Mouse (Mus musculus) heart, embryonic 10.5 days (tissue): ENCODE measurements around the gene 9330159F19Rik. TPM values are rescaled to one million over a fixed set of nuclear protein-coding genes. Genes with fewer than 3 reads are reported as not detected.

Source experiments
- DNase-seq: peaks from one replicate; pipeline ENCODE4 v3.0.0-alpha.2; 2017; ENCODE audit warnings: low spot score
- H3K27ac ChIP-seq: fragments of 300-500 bp; sonication (generic); 2 replicates; pipeline ENCODE4 v1.5.1; 2016; ENCODE audit warnings: mild to moderate bottlenecking
- H3K27me3 ChIP-seq: fragments of 300-500 bp; sonication (generic); 2 replicates; pipeline ENCODE4 v1.6.1; 2016; ENCODE audit warnings: mild to moderate bottlenecking; ENCODE audit not compliant: poor library complexity, insufficient read depth, severe bottlenecking
- H3K36me3 ChIP-seq: fragments of 300-500 bp; sonication (generic); 2 replicates; pipeline ENCODE4 v1.6.1; 2016; ENCODE audit warnings: mild to moderate bottlenecking, moderate library complexity
- H3K4me1 ChIP-seq: fragments of 300-500 bp; sonication (generic); 2 replicates; pipeline ENCODE4 v1.6.1; 2016; ENCODE audit warnings: mild to moderate bottlenecking
- H3K4me3 ChIP-seq: fragments of 300-500 bp; sonication (generic); 2 replicates; pipeline ENCODE4 v1.5.1; 2016; ENCODE audit warnings: mild to moderate bottlenecking, moderate library complexity
- H3K9me3 ChIP-seq: fragments of 300-500 bp; sonication (generic); 2 replicates; pipeline ENCODE4 v1.6.1; 2016; ENCODE audit warnings: mild to moderate bottlenecking, moderate library complexity
- WGBS: fragments of 180-500 bp; shearing (Covaris S2); methylation state at CpG from one replicate; pipeline ENCODE4 v1.1.7; 2016; 5-methylcytosine and 5-hydroxymethylcytosine counted together
- polyA plus RNA-seq: library from polyadenylated mRNA; unstranded; fragments of >200 nt; fragmentation: Nextera tagmentation; extraction: Ambion mirVana; gene quantifications from 2 replicates; pipeline ENCODE4 v1.2.1, GENCODE M21; 2016

Gene 9330159F19Rik
- 0.30 and 0.34 TPM in 2 replicates for polyA plus RNA-seq

DNA sequence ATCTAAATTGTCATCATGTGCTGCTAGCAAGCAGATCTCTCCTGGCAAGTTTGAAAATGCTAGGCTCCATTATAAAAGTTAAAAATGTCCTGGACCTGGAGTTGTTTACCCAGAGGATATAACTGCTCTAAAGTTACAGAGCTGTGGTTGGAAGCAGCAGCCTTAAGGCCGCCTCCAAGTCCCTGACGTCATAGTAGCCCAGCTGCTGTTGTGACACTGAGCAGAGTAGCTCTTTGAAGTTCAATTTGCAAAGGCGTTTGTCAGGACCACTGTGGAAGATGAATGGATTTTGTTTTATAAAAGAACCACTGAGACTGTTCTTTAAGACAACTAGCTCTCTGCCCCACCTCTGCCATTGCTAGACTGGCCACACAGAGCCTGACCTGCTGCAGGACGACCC is at the start of gene 9330159F19Rik:
9330159F19Rik (plus strand) TSS at position 154 of the 400 bp plus-strand sequence.
- Histone ChIP-seq H3K36me3 (no peaks in the 10 kb centered on the region), H3K27me3 (no peaks in the 10 kb centered on the region), H3K4me1 (no peaks in the 10 kb centered on the region), H3K4me3 (no peak within 1 kb of the TSS), H3K9me3 (no peaks in the 10 kb centered on the region), H3K27ac (no peak within 1 kb of the TSS)
- 20% methylated on average over 4 of the region's 4 CpGs for WGBS
- DNase-seq: no peak

DNA sequence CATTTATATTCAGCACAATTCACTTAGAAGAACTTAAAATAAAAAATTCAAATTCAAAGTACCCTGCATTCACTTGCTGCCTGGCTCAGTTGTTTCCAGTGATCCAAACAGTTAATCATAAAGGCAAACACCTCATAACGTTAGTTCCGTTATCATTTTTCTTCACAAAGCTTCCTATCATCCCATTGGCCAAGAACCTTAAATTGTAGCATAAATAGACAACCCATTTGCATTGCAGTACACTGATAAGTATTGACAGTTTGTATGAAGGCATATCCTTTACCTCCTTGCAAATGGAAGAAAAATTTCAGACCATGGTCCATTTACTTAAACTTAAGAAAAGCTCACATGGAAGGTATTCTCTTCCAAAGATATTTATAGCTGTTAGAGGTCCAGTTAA is 49.7 kb upstream of the 9330159F19Rik start:
- Histone ChIP-seq H3K9me3 (no peaks in the 10 kb centered on the region), H3K27me3 (no peaks in the 10 kb centered on the region)
- DNase-seq: no peak

DNA sequence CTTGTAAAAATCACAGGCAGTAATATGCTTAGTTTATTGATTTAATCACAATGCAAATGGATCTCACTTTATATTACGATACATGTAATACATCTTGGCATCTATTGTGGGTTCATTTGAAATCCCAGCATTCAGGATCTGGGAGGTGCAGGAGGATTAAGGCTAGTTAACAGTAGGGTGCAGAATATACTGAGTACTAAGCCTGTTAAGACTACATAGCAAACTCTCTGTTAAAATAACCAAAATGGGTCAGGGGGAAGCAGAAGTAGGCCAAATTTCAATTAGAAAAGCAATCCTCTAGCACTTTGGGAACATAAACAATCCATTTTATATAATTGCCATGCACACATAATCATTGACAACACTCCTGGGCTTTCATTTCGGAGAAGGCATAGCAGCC is 37.6 kb upstream of the 9330159F19Rik start:
- DNase-seq: no peak
- H3K27me3 ChIP-seq: no peaks in the 10 kb centered on the region
- H3K36me3 ChIP-seq: no peaks in the 10 kb centered on the region
- no peak overlapping the region for H3K27ac ChIP-seq
- H3K4me3 ChIP-seq: no peak overlapping the region
- no peaks in the 10 kb centered on the region for H3K9me3 ChIP-seq
- H3K4me1 ChIP-seq: no peaks in the 10 kb centered on the region
- WGBS: 79% methylated on average over 2 of the region's 2 CpGs

More for the DNA sequence above, 49.7 kb upstream of the 9330159F19Rik start:
- H3K27ac ChIP-seq: no peak overlapping the region
- no peaks in the 10 kb centered on the region for H3K4me1 ChIP-seq
- H3K4me3 ChIP-seq: no peak overlapping the region
- H3K36me3 ChIP-seq: no peaks in the 10 kb centered on the region
- 83% methylated on average over 2 of the region's 2 CpGs for WGBS

- Histone ChIP-seq H3K9me3 (no peaks in the 10 kb centered on the region), H3K27ac (no peak overlapping the region), H3K4me3 (no peak overlapping the region), H3K27me3 (no peaks in the 10 kb centered on the region), H3K4me1 (no peaks in the 10 kb centered on the region), H3K36me3 (no peaks in the 10 kb centered on the region)
- WGBS: 77% methylated on average over 3 of the region's 3 CpGs
- DNase-seq: no peak
Measured at GRCm38 (mm10) chr10:29175656-29176055, 35.8 kb upstream of the 9330159F19Rik start.

GRCm38 (mm10) chr10:29176881-29177280 is 34.5 kb upstream of the 9330159F19Rik start:
- Histone ChIP-seq H3K9me3 (no peaks in the 10 kb centered on the region), H3K36me3 (no peaks in the 10 kb centered on the region)

DNA sequence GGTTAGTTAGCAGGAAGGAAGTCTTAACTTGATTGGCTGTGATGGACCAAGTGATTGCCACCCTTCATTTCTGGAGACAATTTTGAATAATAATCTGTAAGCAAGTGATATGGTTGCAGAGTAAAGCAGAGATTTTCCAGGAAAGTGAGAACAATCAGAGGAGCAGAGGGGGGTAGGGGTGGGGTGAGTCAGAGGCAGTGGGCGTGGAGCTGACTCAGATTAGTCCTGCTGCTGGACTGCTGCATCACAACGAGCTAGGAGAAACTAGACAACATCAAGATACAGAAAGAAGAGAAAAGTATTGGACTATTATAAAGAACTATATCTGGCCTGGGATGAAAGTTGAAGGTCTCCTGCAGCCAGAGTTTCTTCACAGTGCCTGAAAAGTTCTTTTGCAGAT is 33.4 kb upstream of the 9330159F19Rik start:
- Histone ChIP-seq H3K4me1 (no peaks in the 10 kb centered on the region), H3K4me3 (no peak overlapping the region), H3K36me3 (no peaks in the 10 kb centered on the region), H3K27ac (no peak overlapping the region), H3K9me3 (no peaks in the 10 kb centered on the region), H3K27me3 (no peaks in the 10 kb centered on the region)
- no peak for DNase-seq
- 38% methylated on average over 2 of the region's 2 CpGs for WGBS

More at GRCm38 (mm10) chr10:29176881-29177280, 34.5 kb upstream of the 9330159F19Rik start:
- Histone ChIP-seq H3K4me1 (no peaks in the 10 kb centered on the region), H3K27me3 (no peaks in the 10 kb centered on the region), H3K27ac (no peak overlapping the region), H3K4me3 (no peak overlapping the region)
- 85% methylated on average over 4 of the region's 4 CpGs for WGBS
- DNase-seq: no peak

- Histone ChIP-seq H3K4me3 (no peak overlapping the region), H3K27ac (no peak overlapping the region), H3K36me3 (no peaks in the 10 kb centered on the region), H3K9me3 (no peaks in the 10 kb centered on the region), H3K4me1 (no peaks in the 10 kb centered on the region), H3K27me3 (no peaks in the 10 kb centered on the region)
- DNase-seq: no peak
- 84% methylated on average over 3 of the region's 3 CpGs for WGBS
Measured at GRCm38 (mm10) chr10:29180210-29180609, 31.2 kb upstream of the 9330159F19Rik start.

- H3K4me1 ChIP-seq: no peaks in the 10 kb centered on the region
- no peaks in the 10 kb centered on the region for H3K9me3 ChIP-seq
- H3K4me3 ChIP-seq: no peak overlapping the region
- no peak overlapping the region for H3K27ac ChIP-seq
- 85% methylated on average over 2 of the region's 2 CpGs for WGBS
- H3K27me3 ChIP-seq: no peaks in the 10 kb centered on the region
- H3K36me3 ChIP-seq: no peaks in the 10 kb centered on the region
- DNase-seq: no peak
Measured at GRCm38 (mm10) chr10:29181046-29181445, 30.4 kb upstream of the 9330159F19Rik start.

GRCm38 (mm10) chr10:29193769-29194168 is 17.6 kb upstream of the 9330159F19Rik start:
- no peaks in the 10 kb centered on the region for H3K36me3 ChIP-seq
- no peak overlapping the region for H3K27ac ChIP-seq
- no peak overlapping the region for H3K4me3 ChIP-seq
- no peak for DNase-seq
- H3K4me1 ChIP-seq: no peaks in the 10 kb centered on the region
- H3K27me3 ChIP-seq: no peaks in the 10 kb centered on the region
- H3K9me3 ChIP-seq: peaks cover 4% of the 10 kb centered on the region; the same call in 1 of the 2 replicates

- Histone ChIP-seq H3K36me3 (no peaks in the 10 kb centered on the region), H3K4me3 (no peak overlapping the region), H3K4me1 (no peaks in the 10 kb centered on the region), H3K27me3 (no peaks in the 10 kb centered on the region), H3K27ac (no peak overlapping the region), H3K9me3 (peaks cover 4% of the 10 kb centered on the region; the same call in 1 of the 2 replicates)
- 91% methylated on average over 33 of the region's 33 CpGs for WGBS
- no peak for DNase-seq
Measured at GRCm38 (mm10) chr10:29196811-29197210, 14.6 kb upstream of the 9330159F19Rik start.

- H3K4me1 ChIP-seq: no peaks in the 10 kb centered on the region
- H3K36me3 ChIP-seq: no peaks in the 10 kb centered on the region
- no peak within 1 kb of the TSS for H3K27ac ChIP-seq
- H3K9me3 ChIP-seq: peaks cover 4% of the 10 kb centered on the region; the same call in 1 of the 2 replicates
- no peak within 1 kb of the TSS for H3K4me3 ChIP-seq
- H3K27me3 ChIP-seq: no peaks in the 10 kb centered on the region
- DNase-seq: no peak
- WGBS: 87% methylated on average over 7 of the region's 7 CpGs
Measured at GRCm38 (mm10) chr10:29198642-29199041, 12.8 kb upstream of the 9330159F19Rik start, which contains the start of gene Gm49353. TSS of gene Gm49353 (plus strand) at chr10:29198954.

DNA sequence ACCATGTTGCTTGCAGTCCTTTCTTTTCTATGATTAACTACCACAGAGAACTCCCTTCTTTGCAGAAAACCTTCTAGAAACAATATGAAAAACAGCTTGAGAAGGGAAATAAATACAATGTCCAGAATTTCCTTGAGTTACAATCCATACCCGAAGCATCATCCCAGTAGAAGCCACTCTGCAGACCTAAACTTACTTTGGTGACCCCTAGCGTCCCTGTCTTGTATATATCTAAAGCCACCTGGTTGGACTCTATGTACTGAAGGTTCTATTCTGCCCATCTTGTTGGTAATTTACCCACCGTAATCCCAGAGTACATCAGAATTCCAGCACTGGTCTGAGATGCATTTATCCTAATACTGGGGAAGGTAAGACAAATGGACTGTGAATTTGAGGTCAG is 11.6 kb upstream of the 9330159F19Rik start:
- no peak for DNase-seq
- H3K27ac ChIP-seq: no peak overlapping the region
- no peaks in the 10 kb centered on the region for H3K4me1 ChIP-seq
- no peak overlapping the region for H3K4me3 ChIP-seq
- 67% methylated on average over 3 of the region's 3 CpGs for WGBS
- no peaks in the 10 kb centered on the region for H3K36me3 ChIP-seq
- H3K9me3 ChIP-seq: peaks cover 4% of the 10 kb centered on the region; the same call in 1 of the 2 replicates
- no peaks in the 10 kb centered on the region for H3K27me3 ChIP-seq

DNA sequence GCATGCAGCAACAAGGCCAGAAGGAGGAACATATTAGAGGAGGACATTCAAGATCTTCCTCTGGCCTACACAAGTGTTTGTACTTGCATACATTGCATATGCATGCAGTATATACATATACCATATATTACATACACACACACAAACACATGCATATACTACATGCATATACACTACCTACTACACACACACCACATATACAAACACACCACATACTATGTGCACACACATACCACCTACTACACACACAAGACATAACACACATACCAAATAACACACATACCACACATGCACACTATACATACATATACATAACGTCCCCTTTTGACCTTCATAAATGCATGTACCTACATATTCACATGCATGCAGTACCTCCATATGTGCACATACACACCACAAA is 10.8 kb upstream of the 9330159F19Rik start:
- no peaks in the 10 kb centered on the region for H3K4me1 ChIP-seq
- H3K36me3 ChIP-seq: no peaks in the 10 kb centered on the region
- DNase-seq: no peak
- no peaks in the 10 kb centered on the region for H3K27me3 ChIP-seq
- 76% methylated on average over 1 of the region's 1 CpGs for WGBS
- H3K9me3 ChIP-seq: peaks cover 4% of the 10 kb centered on the region; the same call in 1 of the 2 replicates
- H3K27ac ChIP-seq: no peak overlapping the region
- H3K4me3 ChIP-seq: no peak overlapping the region

DNA sequence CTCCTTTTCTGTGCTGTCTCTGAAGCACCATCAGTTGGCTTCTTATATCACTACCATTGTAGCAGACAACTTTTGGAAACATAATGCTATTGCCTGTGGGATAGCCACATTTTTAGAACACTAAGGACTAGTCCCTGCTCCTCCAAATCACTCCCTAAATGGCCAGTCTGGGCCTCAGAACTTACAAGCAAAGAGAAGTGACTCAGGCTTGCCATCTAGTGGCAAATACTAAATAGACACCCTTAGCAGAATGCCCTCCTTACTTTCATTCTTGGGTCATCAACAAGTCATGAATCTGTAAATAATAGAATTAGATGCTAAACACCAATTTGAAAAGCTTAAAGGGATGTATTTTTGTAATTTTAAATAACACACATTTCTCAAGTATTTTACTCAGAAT is 4.7 kb upstream of the 9330159F19Rik start:
- H3K36me3 ChIP-seq: no peaks in the 10 kb centered on the region
- no peaks in the 10 kb centered on the region for H3K9me3 ChIP-seq
- no peak overlapping the region for H3K27ac ChIP-seq
- H3K27me3 ChIP-seq: no peaks in the 10 kb centered on the region
- H3K4me3 ChIP-seq: no peak overlapping the region
- DNase-seq: no peak
- no peaks in the 10 kb centered on the region for H3K4me1 ChIP-seq
